Mouse (Mus musculus) olfactory bulb, adult 2 months (tissue): ENCODE results near the gene Dgka. TPM values are rescaled to one million over a fixed set of nuclear protein-coding genes. Genes with fewer than 3 reads are reported as not detected.

ENCODE experiments used
- H3K27ac ChIP-seq: fragments of 200-500 bp; 2 replicates; pipeline ENCODE4 v1.5.1; 2012; ENCODE audit warnings: low read depth, low read length; ENCODE audit not compliant: insufficient read depth
- H3K4me1 ChIP-seq: fragments of 200-500 bp; 2 replicates; pipeline ENCODE4 v1.6.1; 2012; ENCODE audit warnings: low read length; ENCODE audit not compliant: control insufficient read depth, insufficient read depth
- H3K4me3 ChIP-seq: fragments of 200-500 bp; 2 replicates; pipeline ENCODE4 v1.5.1; 2012; ENCODE audit warnings: mild to moderate bottlenecking, low read depth, low read length, moderate library complexity; ENCODE audit not compliant: insufficient read depth
- CTCF ChIP-seq: fragments of 200-500 bp; IDR thresholded peaks from 2 replicates; pipeline ENCODE4 v1.5.1; 2012; ENCODE audit warnings: low read depth, mild to moderate bottlenecking, low read length, moderate library complexity; ENCODE audit not compliant: insufficient read depth
- POLR2A ChIP-seq: fragments of 200-500 bp; IDR thresholded peaks from 2 replicates; pipeline ENCODE4 v1.6.1; 2012; ENCODE audit warnings: mild to moderate bottlenecking, low read depth, low read length, moderate library complexity; ENCODE audit not compliant: insufficient read depth
- WGBS: fragments of 180-500 bp; shearing (Covaris S2); methylation state at CpG from one replicate; pipeline ENCODE4 v1.1.7; 2018; 5-methylcytosine and 5-hydroxymethylcytosine counted together
- polyA plus RNA-seq: library from polyadenylated mRNA; stranded (reverse); fragments of >200 nt; gene quantifications from 2 replicates; pipeline ENCODE4 v1.2.4, GENCODE M21; 2012; ENCODE audit warnings: low replicate concordance; ENCODE audit not compliant: missing spikeins, insufficient read depth, insufficient read length

Dgka gene
- polyA plus RNA-seq, 1 experiment = not detected

DNA sequence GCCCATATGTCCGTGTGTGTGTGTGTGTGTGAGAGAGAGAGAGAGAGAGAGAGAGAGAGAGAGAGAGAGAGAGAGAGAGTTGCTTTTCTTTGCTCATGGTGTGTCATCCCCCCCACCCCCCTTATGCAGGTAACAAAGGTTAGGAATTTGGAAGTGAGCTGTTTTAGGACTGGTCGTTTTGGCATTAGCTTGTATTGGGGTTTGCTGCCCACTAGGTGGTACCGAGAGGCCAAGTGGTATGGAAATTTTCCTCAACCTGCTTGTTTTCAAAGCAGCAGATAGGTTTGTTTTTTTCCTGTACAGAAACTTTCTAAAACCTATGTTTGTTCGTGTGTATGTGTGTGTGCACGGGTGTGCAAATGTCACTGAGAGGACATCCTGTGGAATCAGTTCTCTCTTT, 29.0 kb upstream of the Dgka start:
- TF ChIP-seq POLR2A (no peak), CTCF (no peak)
- 23% methylated on average over 5 of the region's 5 CpGs for WGBS
- Histone ChIP-seq H3K4me1 (no peaks in the 10 kb centered on the region), H3K27ac (no peak overlapping the region), H3K4me3 (no peak overlapping the region)

DNA sequence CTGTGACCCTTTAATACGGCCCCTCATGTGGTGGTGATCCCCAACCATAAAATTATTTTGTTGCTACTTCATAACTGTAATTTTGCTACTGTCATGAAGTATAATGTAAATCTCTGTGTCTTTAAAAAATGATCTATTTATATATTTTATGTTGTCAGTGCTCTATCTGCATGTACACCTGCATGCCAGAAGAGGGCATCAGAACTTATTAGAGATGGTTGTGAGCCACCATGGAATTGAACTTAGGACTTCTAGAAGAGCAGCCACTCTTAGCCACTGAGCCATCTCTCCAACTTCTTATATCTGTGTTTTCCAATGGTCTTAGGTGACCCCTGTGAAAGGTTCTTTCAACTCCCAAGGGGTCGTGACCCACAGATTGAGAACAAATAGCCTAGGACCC, 28.2 kb upstream of the Dgka start:
- no peak overlapping the region for H3K4me3 ChIP-seq
- WGBS = 75% methylated on average over 2 of the region's 2 CpGs
- H3K4me1 ChIP-seq = no peaks in the 10 kb centered on the region
- TF ChIP-seq CTCF (no peak), POLR2A (no peak)
- H3K27ac ChIP-seq = no peak overlapping the region

DNA sequence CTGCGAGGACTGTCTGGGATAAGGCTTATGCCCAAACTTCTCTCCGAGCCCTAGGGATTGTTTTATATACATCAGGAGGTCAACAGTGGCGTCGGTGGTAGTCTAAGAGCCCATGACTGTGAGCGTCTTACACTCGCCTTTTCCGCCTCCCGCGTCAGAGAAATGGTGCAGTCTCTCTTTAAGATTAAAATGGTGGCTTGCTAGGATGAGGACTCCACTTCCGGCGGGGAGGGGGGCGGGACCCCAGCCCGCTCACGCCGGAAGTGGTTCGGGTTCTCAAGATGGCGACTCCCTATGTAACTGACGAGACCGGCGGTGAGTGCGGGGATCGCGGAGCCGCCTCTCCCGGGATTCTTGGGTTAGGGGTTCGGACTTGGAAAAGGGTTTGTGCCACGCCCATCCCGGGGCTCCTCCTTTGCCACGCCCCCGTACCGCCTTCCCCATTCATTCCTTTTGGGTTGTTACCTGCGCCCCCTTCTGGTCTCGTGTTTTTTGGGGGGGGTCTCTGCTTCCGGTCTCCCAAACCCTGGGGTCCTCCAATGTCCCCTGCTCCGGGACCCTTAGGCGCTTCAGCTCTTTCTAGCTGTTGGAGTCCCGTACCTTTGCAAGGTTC, 3.7 kb upstream of the Dgka start:
- WGBS = under 1% methylated on average over 37 of the region's 37 CpGs
- TF ChIP-seq CTCF (peak; percentile 63; the same call in 1 of the 2 replicates), POLR2A (peak; percentile 45; the same call in 1 of the 2 replicates)
- Histone ChIP-seq H3K4me3 (peak overlapping the region; percentile 91), H3K27ac (peak overlapping the region; percentile 92), H3K4me1 (peaks cover 12% of the 10 kb centered on the region)

DNA sequence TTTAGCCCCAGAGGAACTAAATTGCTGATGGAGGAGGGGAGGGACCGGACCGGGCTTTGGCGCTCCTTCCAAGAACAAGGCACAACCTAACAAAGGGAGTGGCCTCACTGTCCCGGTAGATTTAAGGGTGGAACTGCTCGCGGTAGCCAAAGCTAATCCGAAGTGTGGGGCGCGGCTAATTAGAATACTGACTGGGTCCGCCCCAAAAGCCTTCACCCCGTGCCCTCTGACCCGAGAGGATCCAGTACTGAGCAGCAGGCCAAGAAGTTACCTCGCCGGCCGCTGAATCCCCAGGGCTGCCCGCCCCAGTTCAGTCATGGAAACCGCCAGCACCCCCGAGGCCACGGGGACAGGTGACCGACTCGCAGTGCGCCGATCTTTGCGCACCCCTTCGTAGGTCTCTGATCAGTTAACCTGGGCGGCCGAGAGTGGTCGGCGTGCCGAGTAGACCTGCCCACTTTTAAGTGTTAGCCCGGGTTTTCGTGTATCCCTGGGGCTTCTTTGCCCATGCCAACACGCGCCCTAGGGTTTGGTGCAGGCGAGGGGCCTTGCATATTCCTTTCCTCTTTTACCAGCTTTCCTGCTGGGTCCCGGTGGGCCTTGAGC, 3.1 kb upstream of the Dgka start, which contains the start of gene Pym1:
Pym1 (plus strand) TSS at position 244 of the 606 bp plus-strand sequence.
- TF ChIP-seq POLR2A (no peak), CTCF (peak; percentile 16; the same call in 1 of the 2 replicates)
- H3K4me3 ChIP-seq = peak within 1 kb of the TSS; percentile 91
- WGBS = under 1% methylated on average over 36 of the region's 36 CpGs
- peak within 1 kb of the TSS; percentile 92 for H3K27ac ChIP-seq
- H3K4me1 ChIP-seq = peaks cover 12% of the 10 kb centered on the region

DNA sequence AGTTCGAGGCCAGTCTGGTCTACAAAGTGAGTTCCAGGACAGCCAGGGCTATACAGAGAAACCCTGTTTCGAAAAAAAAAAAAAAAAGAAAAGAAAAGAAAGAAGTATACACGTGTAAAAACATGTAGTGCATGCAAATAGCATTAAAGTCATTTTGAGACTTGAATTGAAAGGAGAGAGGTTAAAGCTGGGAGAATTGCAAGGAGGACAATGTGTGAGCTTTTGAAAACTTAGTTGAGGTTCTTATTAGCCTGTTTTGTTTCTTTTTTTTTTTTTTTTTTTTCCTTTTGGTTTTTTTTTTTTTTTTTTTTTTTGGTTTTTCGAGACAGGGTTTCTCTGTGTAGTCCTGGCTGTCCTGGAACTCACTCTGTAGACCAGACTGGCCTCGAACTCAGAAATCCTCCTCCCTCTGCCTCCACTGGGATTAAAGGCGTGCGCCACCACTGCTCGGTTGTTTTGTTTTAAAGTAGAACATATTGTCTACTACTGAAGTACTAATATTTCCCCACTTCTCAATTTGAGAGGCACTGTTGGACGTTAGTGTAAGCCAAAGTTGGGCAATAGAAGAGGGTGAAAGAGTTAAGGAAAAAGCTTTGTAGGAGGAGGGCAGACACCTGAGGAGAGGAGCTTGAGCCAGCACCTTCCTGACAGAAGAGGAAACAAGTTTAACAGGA, 2.5 kb upstream of the Dgka start:
- H3K27ac ChIP-seq = peak overlapping the region; percentile 92
- TF ChIP-seq CTCF = no peak
- no peak for TF ChIP-seq POLR2A
- 46% methylated on average over 9 of the region's 9 CpGs for WGBS
- peak overlapping the region; percentile 91 for H3K4me3 ChIP-seq
- peaks cover 12% of the 10 kb centered on the region for H3K4me1 ChIP-seq

DNA sequence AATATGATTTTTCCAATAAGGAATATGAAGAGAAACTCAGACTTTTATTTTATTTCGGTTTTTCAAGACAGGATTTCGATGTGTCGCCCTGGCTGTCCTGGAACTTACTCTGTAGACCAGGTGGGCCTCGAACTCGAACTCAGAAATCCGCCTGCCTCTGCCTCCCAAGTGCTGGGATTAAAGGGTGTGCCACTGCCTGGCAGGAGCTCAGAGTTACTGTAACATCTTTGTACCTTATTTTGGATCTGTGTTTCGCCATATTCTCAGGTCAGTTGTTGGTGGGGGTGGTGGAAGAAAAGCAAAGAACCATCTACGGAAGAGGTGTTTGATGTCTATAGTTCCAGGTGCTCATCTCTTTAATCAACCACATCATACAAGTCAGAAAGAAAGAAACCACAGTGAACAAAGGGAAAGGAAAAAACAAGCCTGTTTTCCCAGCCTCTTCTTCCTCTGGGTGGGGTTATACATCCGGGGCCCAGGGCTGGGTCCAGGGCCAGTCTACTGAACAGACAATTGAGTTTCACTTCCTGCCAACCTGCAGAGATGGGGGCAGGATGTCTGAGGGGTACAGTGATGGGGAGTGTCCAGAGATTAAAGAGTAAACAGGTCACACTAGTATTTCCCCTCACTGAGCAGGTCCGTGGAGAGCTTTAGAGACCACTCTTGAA, 1.4 kb upstream of the Dgka start:
- no peak overlapping the region for H3K27ac ChIP-seq
- 92% methylated on average over 10 of the region's 10 CpGs for WGBS
- no peak overlapping the region for H3K4me3 ChIP-seq
- peaks cover 12% of the 10 kb centered on the region for H3K4me1 ChIP-seq
- no peak for TF ChIP-seq CTCF

DNA sequence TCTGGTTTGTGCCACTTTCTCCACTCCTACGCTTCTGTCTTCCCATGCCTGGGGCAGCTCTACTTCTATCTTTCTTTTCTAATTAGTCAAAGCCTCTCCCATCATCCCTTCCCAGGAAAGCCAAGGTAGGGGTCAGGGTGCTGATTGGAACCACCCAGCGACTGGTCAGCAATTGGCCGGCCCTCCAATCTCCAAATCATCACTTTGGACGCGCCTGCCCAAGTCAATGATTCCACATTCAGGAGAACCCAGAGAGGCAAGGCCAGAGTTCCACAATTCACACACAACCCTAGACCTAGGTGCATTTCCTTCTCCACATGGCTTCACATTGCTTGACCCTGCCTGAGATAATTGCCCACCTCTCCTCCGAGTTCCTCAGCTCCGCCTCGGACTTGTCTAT, 444 bp downstream of the Dgka start:
- Histone ChIP-seq H3K4me3 (peak overlapping the region; percentile 65), H3K4me1 (peaks cover 12% of the 10 kb centered on the region), H3K27ac (peak overlapping the region; percentile 16; the same call in 1 of the 2 replicates)
- TF ChIP-seq CTCF = no peak
- no peak for TF ChIP-seq POLR2A
- 35% methylated on average over 8 of the region's 8 CpGs for WGBS

DNA sequence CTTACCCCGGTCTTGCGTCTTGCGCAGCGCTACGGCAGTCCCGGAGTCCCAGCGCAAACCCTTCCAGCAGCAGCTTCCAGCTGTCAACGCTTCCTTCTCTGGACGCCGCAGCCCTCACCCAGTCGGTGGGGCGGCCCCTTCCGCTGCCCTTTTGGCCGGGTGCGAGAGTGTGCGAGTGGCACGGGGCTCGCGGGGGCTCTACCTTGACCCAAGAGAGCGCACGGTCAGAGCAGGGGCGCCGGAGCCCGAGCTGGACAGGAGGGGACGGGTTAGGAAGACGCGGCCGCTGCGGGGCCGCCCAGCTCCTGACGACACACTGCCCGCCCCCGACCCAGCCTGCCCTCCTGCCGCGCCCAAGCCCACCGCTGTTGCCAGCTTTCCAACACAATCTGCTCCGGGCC, 864 bp downstream of the Dgka start:
- H3K4me3 ChIP-seq = peak overlapping the region; percentile 65
- WGBS = 2% methylated on average over 37 of the region's 37 CpGs
- no peak for TF ChIP-seq CTCF
- peak; percentile 34; the same call in 1 of the 2 replicates for TF ChIP-seq POLR2A
- H3K4me1 ChIP-seq = peaks cover 12% of the 10 kb centered on the region
- H3K27ac ChIP-seq = peak overlapping the region; percentile 16; the same call in 1 of the 2 replicates
